Mouse (Mus musculus) stomach, embryonic 15.5 days (tissue): ENCODE data around the gene Map4k1. TPM values are rescaled to one million over a fixed set of nuclear protein-coding genes. Genes with fewer than 3 reads are reported as not detected.

Experiments used
- ATAC-seq: fragments of 200-750 bp; cut with Nextera tagmentation; 2 replicates; pipeline ENCODE4 v1.8.0; 2017; ENCODE audit warnings: low read depth, moderate number of reproducible peaks, moderate TSS enrichment; ENCODE audit not compliant: insufficient read depth, low FRiP score
- H3K27ac ChIP-seq: fragments of 300-500 bp; sonication (generic); 2 replicates; pipeline ENCODE4 v1.5.1; 2015; ENCODE audit warnings: mild to moderate bottlenecking, inconsistent platforms
- H3K27me3 ChIP-seq: fragments of 300-500 bp; sonication (generic); replicated peaks from 2 replicates; pipeline ENCODE4 v1.6.1; 2015; ENCODE audit warnings: inconsistent platforms
- H3K36me3 ChIP-seq: fragments of 300-500 bp; sonication (generic); 2 replicates; pipeline ENCODE4 v1.6.1; 2015; ENCODE audit warnings: inconsistent platforms
- H3K4me1 ChIP-seq: fragments of 300-500 bp; sonication (generic); 2 replicates; pipeline ENCODE4 v1.6.1; 2015; ENCODE audit warnings: inconsistent platforms
- H3K4me2 ChIP-seq: fragments of 300-500 bp; sonication (generic); 2 replicates; pipeline ENCODE4 v1.6.1; 2015; ENCODE audit warnings: mild to moderate bottlenecking, inconsistent platforms
- H3K4me3 ChIP-seq: fragments of 300-500 bp; sonication (generic); replicated peaks from 2 replicates; pipeline ENCODE4 v1.5.1; 2015; ENCODE audit warnings: inconsistent platforms
- H3K9ac ChIP-seq: fragments of 300-500 bp; sonication (generic); 2 replicates; pipeline ENCODE4 v1.6.1; 2015; ENCODE audit warnings: inconsistent platforms
- H3K9me3 ChIP-seq: fragments of 300-500 bp; sonication (generic); 2 replicates; pipeline ENCODE4 v1.6.1; 2016; ENCODE audit warnings: inconsistent platforms
- WGBS: fragments of 180-500 bp; shearing (Covaris S2); methylation state at CpG from one replicate; pipeline ENCODE4 v1.1.7; 2015; 5-methylcytosine and 5-hydroxymethylcytosine counted together
- polyA plus RNA-seq: library from polyadenylated mRNA; unstranded; fragments of >200 nt; fragmentation: Nextera tagmentation; extraction: Ambion mirVana; gene quantifications from 2 replicates; pipeline ENCODE4 v1.2.1, GENCODE M21; 2015

The Map4k1 gene
- polyA plus RNA-seq = 7.8 and 9.3 TPM in 2 replicates

GRCm38 (mm10) chr7:28981651-28982273, at the start of gene Map4k1, which contains the start of gene Eif3k:
Map4k1 (plus strand) TSS chr7:28982050.
Eif3k (minus strand) TSS chr7:28981864.
- Histone ChIP-seq H3K27me3 (no peaks in the 10 kb centered on the region), H3K4me1 (peaks cover 12% of the 10 kb centered on the region), H3K27ac (peak within 1 kb of the TSS; percentile 92), H3K9me3 (no peaks in the 10 kb centered on the region), H3K9ac (peak within 1 kb of the TSS; percentile 80), H3K4me3 (peak within 1 kb of the TSS; percentile 68), H3K36me3 (peaks cover 19% of the 10 kb centered on the region), H3K4me2 (peak within 1 kb of the TSS; percentile 87)
- WGBS = under 1% methylated on average over 36 of the region's 36 CpGs
- ATAC-seq = peak; percentile 92

DNA sequence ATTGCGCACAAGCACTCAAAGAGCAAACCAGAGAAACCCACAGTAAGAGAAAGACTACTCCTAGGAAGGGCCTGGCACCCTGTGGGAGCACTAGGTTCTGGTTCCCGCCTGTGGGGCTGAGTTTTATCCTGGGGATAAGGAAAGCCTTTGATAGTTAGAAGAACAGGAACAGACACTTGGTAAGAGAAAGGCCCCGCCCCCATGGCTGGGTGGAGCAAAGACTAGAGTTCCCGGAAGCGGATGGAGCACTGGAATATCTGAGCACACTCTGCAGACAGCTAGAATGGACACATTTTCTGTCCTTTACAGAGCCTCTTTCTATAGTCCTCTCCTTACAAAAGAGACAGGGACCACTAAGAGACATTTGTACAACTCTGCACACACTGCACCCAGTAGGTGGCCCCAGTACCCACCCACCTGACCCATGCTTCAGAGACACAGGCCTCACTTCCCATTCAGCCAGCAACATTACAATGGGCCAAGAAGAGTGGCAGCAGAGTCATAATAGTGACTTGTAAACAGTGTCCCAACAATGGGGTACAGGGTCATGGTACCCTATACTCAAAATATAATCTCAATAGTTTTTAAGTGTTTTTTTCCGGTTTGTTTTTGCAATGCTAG, 49.3 kb upstream of the Map4k1 start:
- Histone ChIP-seq H3K27ac (peak overlapping the region; percentile 83), H3K9me3 (no peaks in the 10 kb centered on the region)

GRCm38 (mm10) chr7:28933825-28934224, 48.0 kb upstream of the Map4k1 start:
- no peak overlapping the region for H3K4me3 ChIP-seq
- no peak overlapping the region for H3K9ac ChIP-seq
- ATAC-seq = no peak
- peaks cover 56% of the 10 kb centered on the region for H3K4me1 ChIP-seq
- H3K27me3 ChIP-seq = no peaks in the 10 kb centered on the region
- 90% methylated on average over 2 of the region's 2 CpGs for WGBS
- no peak overlapping the region for H3K4me2 ChIP-seq
- no peaks in the 10 kb centered on the region for H3K9me3 ChIP-seq
- H3K27ac ChIP-seq = no peak overlapping the region; the same call in 1 of the 2 replicates
- no peaks in the 10 kb centered on the region for H3K36me3 ChIP-seq

More for the DNA sequence above, 49.3 kb upstream of the Map4k1 start:
- H3K4me3 ChIP-seq = no peak overlapping the region
- peaks cover 49% of the 10 kb centered on the region for H3K4me1 ChIP-seq
- ATAC-seq = no peak
- H3K36me3 ChIP-seq = no peaks in the 10 kb centered on the region
- WGBS = 64% methylated on average over 6 of the region's 6 CpGs
- no peak overlapping the region for H3K9ac ChIP-seq
- H3K4me2 ChIP-seq = peak overlapping the region; percentile 11; the same call in 1 of the 2 replicates
- H3K27me3 ChIP-seq = no peaks in the 10 kb centered on the region

GRCm38 (mm10) chr7:28936787-28937186, 45.1 kb upstream of the Map4k1 start:
- no peak overlapping the region for H3K4me2 ChIP-seq
- no peak overlapping the region for H3K9ac ChIP-seq
- no peak for ATAC-seq
- no peak overlapping the region for H3K4me3 ChIP-seq
- peak overlapping the region; percentile 2; the same call in 1 of the 2 replicates for H3K27ac ChIP-seq
- no peaks in the 10 kb centered on the region for H3K36me3 ChIP-seq
- peaks cover 58% of the 10 kb centered on the region for H3K4me1 ChIP-seq
- H3K27me3 ChIP-seq = no peaks in the 10 kb centered on the region
- 46% methylated on average over 4 of the region's 4 CpGs for WGBS
- no peaks in the 10 kb centered on the region for H3K9me3 ChIP-seq

DNA sequence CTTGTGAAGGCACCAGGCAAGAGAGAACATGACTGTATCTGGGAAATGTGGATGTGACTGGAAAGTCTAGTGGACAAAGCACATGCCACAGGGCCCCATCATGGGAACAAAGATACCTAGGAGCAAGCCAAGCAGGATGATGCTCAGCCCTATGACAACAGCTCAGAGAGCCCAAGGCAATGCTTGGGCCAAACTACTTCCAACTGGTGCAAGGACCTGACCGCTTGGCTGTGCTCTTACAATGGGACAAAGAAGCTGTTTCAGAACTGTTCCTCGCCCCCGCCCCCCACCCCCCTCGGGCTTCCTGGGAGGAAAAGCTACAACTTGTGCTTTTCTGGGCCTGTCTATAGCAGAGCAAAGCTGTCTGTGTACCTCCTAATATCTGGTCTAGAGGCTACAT, 43.2 kb upstream of the Map4k1 start:
- Histone ChIP-seq H3K36me3 (no peaks in the 10 kb centered on the region), H3K4me1 (peaks cover 55% of the 10 kb centered on the region), H3K27ac (0 out of 2 replicates have a peak overlapping the region, but pooled peaks have one; percentile 58), H3K9me3 (no peaks in the 10 kb centered on the region), H3K4me2 (no peak overlapping the region), H3K27me3 (no peaks in the 10 kb centered on the region), H3K9ac (no peak overlapping the region), H3K4me3 (no peak overlapping the region)
- 80% methylated on average over 4 of the region's 4 CpGs for WGBS
- ATAC-seq = no peak

DNA sequence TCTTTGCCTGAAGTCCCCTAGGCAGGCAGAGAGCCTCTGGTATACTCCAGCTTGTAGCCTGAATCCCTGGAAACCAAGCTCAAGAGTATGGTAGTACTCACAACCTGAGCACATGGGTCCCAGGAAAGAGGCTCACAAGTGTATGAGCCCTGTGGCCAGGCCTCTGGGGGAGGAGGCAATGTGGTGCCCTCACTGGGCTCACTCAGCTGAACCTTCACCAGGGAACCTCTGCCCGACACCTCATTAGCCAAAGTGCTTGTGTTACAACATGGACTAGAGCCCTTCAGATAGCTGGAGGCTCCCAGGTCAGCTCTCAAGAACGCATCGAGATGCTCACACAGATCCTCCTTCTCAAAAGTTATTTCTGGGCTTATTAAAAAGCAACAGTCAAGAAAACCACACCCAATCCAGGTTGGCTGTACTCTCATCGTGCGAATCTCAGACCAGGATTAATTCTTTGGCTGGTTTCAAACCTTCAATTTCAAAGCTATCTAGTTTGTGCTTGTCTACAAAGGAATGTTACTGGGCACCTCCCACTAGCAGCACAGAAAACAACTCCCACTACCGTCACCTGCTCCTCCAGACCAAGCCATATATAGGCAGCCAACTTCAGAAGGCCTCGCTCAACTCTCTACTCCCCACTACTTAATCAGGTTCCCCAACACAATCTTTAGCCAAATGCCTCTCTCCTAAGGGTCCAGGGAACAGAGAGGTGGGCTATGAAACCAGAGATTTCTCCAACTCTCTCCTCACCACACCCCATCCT, 42.2 kb upstream of the Map4k1 start:
- WGBS = 67% methylated on average over 7 of the region's 7 CpGs
- Histone ChIP-seq H3K9me3 (no peaks in the 10 kb centered on the region), H3K4me1 (peaks cover 55% of the 10 kb centered on the region), H3K9ac (no peak overlapping the region), H3K36me3 (no peaks in the 10 kb centered on the region), H3K4me3 (no peak overlapping the region), H3K27me3 (no peaks in the 10 kb centered on the region), H3K4me2 (no peak overlapping the region), H3K27ac (peak overlapping the region; percentile 58)
- no peak for ATAC-seq

DNA sequence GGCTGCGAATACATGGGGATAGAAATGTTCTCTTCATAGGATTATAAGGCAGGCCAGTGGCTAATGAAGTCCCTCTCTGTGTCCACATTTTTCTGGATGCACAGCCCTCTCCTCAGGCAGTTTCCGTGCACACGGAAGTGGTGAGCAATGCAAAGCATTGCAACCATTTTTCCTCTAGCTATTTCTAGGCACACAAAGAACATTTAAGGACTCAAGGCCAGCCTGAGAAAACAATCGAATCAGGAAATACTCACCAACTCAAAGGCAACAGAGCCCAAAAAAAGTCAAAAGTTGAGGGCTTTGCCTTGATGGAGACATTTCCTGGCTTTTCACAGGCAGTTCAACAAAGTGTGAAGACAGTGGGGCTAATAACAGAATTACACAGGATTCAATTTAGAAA, 40.7 kb upstream of the Map4k1 start:
- ATAC-seq = no peak
- H3K4me3 ChIP-seq = no peak overlapping the region
- H3K4me2 ChIP-seq = no peak overlapping the region
- H3K27ac ChIP-seq = peak overlapping the region; percentile 58
- H3K36me3 ChIP-seq = no peaks in the 10 kb centered on the region
- peaks cover 69% of the 10 kb centered on the region for H3K4me1 ChIP-seq
- no peaks in the 10 kb centered on the region for H3K27me3 ChIP-seq
- WGBS = 65% methylated on average over 4 of the region's 4 CpGs
- H3K9ac ChIP-seq = no peak overlapping the region
- no peaks in the 10 kb centered on the region for H3K9me3 ChIP-seq

GRCm38 (mm10) chr7:28941542-28941941, 40.3 kb upstream of the Map4k1 start:
- Histone ChIP-seq H3K27ac (peak overlapping the region; percentile 58), H3K36me3 (no peaks in the 10 kb centered on the region), H3K4me2 (no peak overlapping the region), H3K4me1 (peaks cover 69% of the 10 kb centered on the region), H3K4me3 (no peak overlapping the region), H3K9ac (no peak overlapping the region), H3K27me3 (no peaks in the 10 kb centered on the region), H3K9me3 (no peaks in the 10 kb centered on the region)
- no peak for ATAC-seq
- 58% methylated on average over 4 of the region's 4 CpGs for WGBS

GRCm38 (mm10) chr7:28943451-28944180, 38.2 kb upstream of the Map4k1 start:
- no peaks in the 10 kb centered on the region for H3K27me3 ChIP-seq
- no peak for ATAC-seq
- no peak overlapping the region for H3K4me2 ChIP-seq
- peaks cover 76% of the 10 kb centered on the region for H3K4me1 ChIP-seq
- 44% methylated on average over 5 of the region's 5 CpGs for WGBS
- H3K9ac ChIP-seq = no peak overlapping the region
- peak overlapping the region; percentile 58 for H3K27ac ChIP-seq
- no peaks in the 10 kb centered on the region for H3K9me3 ChIP-seq
- no peak overlapping the region for H3K4me3 ChIP-seq
- H3K36me3 ChIP-seq = no peaks in the 10 kb centered on the region

GRCm38 (mm10) chr7:28944756-28945415, 37.0 kb upstream of the Map4k1 start:
- H3K4me1 ChIP-seq = peaks cover 77% of the 10 kb centered on the region
- H3K4me2 ChIP-seq = no peak overlapping the region; the same call in 1 of the 2 replicates

More at GRCm38 (mm10) chr7:28944756-28945415, 37.0 kb upstream of the Map4k1 start:
- Histone ChIP-seq H3K9ac (no peak overlapping the region), H3K27ac (peak overlapping the region; percentile 89), H3K36me3 (no peaks in the 10 kb centered on the region), H3K27me3 (no peaks in the 10 kb centered on the region), H3K4me3 (no peak overlapping the region), H3K9me3 (no peaks in the 10 kb centered on the region)
- 51% methylated on average over 6 of the region's 6 CpGs for WGBS
- no peak for ATAC-seq
